Mouse (Mus musculus) spleen, postnatal 36 days (tissue): Measurements from ENCODE around the gene Ttc30a1.
A peak's percentile ranks its signal among the peaks of the same experiment; 100 is the strongest.
"Not testable (repeated sequence)": the region's sequence is repeated elsewhere in the genome, so short reads cannot be mapped to it uniquely, and the experiment has no call there.

Experiments used
- DNase-seq, 2 experiments: peaks; one replicate each; pipeline ENCODE4 v3.0.0; 2022; ENCODE audit warnings: low spot score in 2 of 2, mixed read lengths in 1 of 2

The Ttc30a1 gene

DNA sequence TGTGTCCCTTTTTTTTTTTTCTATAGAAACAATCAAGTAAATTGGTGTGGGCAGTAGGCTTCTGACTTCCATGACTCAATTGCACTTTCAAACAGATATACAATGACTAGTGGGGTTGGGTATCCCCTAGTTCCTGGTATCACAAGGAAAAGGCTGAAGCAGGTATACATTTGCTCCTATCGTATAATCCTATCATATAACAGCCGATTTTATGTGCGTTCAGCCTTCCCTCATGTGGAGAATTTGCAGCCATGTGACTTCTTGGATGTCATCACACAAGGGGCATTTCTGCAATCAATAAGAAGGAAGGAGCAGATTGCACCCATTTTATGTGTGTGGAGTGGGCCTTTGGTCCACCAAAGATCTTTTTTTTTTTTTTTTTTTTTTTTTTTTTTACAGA is 1.3 kb upstream of the Ttc30a1 start:
- DNase-seq: no peak

DNA sequence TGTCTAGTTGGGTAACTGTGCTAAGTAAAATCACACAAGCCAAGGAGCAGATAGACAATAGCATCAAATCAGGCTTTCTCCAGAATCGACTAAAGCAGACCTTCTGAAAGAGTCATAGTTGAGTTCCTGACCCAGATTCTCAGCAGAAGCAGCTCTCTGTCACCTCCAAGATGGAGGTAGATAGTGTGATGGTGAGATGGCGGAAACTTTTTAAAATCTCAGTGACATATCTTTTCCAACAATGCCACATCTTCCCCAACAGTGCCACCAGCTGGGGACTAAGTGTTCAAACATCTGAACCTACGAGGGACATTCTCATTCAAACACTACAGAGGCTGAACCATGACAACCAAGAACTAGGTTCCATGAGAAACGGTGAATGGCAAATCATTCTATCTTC is 859 bp upstream of the Ttc30a1 start:
- DNase-seq: no peak

DNA sequence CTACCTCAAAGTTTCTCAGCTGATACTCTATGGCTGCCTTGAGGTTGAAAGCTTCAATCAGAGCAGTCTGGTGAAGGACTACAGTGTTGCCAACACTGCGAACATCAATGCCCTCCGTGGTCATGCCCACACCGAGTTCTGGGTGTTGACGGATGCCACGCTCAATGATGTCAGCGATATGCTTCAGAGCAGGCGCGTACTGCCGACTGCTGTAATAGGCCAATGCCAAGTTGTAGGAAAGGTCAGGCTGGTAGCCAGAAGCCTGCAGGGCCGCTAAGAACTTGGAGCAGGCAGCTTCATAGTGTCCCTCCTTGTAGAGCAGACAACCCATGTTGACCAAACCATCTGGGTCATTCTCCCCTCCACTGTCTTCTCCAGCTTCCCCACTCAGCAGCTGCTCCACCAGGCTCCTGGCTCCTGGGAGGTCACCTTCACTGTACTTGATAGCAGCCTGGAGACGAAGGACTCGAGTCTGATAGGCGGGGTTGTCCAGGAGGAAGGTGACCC is 781 bp downstream of the Ttc30a1 start:
- DNase-seq: not testable (repeated sequence)

DNA sequence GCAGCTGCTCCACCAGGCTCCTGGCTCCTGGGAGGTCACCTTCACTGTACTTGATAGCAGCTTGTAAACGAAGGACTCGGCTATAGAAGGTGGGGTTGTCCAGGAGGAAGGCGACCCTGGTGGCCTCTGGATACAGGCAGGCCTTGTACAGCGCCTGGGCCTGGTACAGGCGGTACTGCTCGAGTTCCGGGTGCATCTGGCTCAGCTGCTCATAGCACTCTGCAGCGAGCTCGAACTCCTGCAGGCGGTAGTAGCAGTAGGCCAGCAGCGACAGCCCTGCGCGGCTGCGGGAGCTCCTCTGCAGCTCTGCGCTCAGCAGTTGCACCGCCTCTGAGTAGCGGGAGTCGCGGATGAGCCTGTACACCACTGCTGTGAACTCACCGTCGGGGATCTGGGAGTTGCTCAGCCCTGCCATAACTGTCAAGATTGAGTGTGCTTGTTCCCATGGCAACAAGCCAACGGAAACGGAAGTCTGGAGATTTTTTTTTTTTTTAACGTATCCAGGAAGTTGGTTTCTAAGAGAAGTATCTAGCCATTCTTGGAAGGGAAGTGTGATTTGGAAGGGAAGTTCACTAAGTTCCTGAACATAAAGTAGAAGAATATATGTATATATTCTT is 3.9 kb downstream of the Ttc30a1 start, which contains the start of gene Ttc30a2:
Gene Ttc30a2, minus strand, starts transcription at position 419 of the 617 bp plus-strand sequence.
- DNase-seq: peak; percentile 16 to 31

DNA sequence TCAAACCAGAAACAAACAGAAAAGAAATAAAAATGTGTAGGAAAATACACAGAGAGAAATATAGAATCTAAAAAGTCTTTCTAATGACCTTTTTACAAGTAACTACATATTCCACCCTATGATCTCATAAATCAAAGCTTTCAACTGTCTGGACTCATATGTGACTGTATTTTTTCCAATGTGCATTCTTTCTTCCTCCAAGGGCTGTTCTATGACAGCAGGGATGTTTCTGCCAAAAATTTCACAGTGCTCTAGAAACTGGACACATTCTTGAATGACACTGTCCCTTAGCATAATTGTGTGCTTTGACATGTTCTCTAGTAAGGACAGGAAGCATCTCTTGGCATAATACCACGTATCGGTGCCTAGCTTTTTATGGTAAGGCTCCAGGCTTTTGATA is 5.7 kb downstream of the Ttc30a1 start:
- DNase-seq: not testable (repeated sequence)

DNA sequence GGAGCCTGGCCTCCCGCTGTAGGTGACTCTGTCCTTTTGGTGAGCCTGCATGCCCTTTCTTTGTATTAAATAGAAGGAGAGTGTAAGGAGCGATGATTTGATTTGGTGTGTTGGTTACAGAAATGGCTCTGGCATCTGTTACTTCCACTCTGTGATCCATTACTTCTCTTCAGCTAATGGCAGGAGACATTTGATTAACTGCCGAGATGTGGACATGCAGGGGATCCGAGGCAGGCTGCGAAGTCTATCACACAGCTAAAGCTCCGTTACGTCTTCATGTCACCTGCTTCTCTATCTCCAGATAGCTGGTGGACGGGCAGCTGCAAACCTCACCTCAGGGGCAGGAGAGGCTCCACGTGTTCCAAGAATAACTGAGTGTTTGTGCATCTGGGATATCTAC is 7.6 kb downstream of the Ttc30a1 start:
- DNase-seq: no peak

DNA sequence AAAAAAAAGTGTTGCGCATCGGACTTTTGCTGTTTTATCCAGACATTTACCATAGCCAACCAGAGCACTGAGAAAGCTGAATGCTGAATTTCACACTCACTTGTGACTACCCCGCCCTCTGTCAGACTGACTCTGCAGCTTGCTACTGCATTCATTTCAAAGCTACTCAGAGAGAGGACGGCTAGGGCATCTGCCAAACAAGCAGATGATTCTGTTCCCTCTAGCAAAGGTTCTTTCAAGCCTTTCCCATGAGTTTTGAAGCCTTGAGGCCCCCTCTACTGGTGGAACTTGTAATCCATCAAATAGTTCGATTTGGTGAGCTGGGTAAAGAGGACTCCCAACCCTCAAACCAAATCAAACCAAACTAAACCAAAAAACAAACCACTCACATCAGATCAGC is 16.8 kb downstream of the Ttc30a1 start:
- peak; percentile 46 to 60 for DNase-seq

DNA sequence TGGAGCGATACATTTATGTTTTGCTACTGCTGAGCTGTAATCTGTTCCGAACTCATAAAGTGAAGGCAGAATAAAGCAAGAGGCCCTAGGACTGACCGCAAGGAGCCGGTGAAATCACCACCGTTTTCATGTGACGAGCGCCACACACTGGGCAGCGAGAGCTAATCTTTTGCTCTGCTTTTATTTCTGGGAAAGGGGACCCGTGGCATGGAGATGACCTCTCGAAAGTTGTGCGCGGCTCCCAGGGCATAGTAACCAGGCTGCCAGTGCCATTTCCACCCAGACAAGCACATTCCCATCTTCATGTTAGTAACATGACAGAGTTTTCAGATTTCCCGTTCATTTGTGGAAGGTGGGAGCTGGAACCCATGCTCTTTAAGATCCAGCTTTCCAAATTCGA is 17.3 kb downstream of the Ttc30a1 start:
- peak; percentile 13 to 16 for DNase-seq

DNA sequence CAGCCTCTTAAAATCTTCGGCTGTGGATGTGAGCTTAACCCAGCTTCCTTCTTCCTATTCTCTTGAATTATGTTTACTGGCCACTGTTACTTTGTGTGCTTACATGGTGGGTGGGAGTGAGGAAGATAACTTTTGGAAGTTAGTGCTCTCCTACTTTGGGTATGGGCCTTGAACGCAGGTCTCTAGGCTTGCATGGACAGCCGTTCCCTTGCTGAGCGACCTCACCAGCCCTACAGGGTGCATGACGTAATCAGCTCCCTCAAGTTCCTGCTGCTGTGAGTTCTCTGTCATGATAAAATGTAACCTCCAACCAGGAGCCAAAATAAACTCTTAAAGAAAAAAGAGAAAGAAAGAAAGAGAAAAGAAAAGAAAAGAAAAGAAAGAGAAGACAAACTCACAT is 17.7 kb downstream of the Ttc30a1 start:
- no peak for DNase-seq

DNA sequence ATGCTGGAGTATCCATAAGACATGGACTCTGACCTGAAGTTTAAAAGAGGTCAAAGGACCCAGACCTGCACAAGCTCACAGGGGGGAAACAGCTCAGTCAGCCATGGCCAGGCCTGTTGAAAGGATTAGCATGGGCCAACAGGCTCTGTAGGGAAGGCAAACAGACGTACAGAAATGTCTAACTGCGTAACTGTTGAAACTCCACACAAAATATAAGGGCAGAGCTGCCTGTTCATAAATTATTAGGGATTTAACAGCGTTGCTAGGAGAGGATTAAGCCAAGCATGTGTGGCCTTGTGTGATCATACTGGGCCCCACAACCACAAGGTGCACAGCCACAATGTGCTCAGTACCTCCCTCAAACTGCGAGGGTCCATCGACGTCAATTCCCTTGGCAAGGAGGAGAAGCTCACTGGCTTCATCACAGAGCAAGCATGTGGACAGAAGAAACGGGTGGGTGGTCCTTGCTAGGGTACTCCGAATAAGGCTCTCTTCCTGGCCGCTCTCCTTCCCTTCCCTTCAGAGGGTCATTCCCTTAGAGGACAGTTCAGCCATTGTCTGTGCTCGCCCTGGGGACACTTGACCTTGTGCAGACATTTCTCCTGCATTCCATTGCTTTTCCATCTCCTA is 18.4 kb downstream of the Ttc30a1 start:
- no peak for DNase-seq

DNA sequence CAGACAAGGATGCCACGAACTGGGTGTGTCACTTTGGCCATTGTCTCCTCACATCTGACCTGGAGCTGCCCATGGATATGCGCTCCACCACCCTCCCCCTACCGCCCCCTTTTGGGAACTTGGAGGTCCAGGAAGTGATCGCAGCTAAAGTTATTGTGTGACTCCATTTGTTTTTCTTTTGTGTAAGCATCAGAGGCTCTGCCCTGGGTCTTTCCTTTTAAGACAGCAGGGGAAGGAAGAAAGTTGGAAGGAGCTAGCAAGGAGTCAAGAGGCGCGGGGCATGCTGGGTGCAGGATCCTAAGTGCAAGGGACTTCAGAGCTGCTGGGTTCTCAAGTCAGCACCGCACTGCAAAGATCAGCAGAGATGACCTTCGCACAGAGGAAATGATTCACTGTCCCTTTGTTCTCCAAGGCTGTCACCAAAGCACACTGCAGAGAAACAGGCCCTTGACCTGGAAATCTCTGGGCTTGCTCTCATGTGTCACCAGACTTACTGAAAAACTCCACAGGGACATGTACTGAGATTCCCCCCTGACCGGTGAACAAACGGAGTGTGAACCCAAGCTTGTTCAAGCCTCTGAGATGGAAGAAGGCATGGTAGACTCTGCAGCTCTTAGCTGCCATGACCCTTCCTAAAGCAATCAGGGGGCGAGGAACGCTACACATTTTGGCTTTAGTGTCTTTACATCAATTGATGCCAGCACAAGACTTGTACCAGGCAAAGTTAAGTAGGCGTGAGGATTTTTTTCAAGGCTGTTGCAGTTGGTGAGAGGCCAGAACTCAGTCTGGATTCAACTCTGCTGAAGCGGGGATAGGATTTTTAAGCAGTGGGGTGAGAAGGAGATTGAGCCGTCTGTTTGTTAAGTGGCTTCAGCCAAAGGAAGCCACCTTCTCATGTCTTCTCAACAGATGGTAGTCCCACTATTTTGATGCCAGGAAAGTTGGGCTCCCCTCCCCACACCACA is 21.1 kb downstream of the Ttc30a1 start:
- no peak for DNase-seq

DNA sequence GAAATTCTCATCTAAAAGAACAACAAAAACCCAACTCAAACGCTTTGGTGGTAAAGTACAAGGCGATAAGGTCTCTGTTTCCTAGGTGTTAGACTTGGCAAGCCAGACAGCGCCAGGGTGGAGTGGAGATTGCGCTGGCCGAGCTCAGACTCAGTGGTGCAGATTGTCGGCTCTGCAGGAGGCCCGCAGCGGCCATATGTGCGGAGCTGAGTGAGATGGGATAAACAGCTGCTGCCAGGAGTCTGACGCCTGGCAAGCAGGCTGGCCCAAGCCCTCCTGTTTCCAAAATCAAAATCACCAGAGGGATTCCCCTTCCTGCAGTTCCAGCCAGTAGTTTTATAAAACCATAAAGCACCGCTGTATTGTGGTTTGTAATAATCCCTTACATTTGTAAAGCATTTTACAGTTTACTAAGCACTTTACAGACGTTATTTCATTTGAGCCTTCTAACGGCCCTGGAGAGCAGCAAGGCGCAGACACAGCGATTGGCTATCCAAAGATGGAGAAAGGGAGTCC is 21.9 kb downstream of the Ttc30a1 start:
- DNase-seq: no peak

DNA sequence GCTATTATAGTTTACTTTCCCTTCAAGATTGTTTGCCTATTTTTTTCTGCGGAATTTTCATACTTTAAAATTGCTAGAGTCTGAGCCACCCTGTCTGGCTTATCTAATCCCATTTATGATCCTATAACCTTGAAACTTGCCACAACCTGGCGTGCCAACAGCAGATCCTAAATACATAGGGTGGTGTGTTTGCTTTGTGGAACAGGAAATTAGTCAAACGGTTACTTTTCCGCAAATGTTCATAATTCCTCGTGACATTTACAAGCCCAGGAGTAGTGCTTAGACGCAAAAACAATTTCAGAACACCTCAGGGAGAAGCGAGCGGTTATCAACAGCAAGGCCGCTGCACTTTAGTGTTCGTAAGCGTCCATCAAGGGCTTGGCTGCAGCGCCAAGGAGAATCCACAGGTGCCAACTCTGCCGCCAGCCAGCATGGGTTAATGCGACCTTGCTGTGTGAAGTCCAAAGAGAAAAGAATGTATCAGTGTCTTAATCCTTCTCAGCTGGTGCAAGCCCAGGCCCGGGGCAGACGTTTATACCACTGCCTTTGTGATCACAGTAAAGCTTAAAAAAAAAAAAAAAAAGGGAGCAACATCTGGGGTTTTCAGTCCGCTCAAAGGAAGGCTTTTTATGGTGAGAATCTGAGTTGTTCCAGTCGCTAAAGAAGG is 22.5 kb downstream of the Ttc30a1 start:
- DNase-seq: no peak

DNA sequence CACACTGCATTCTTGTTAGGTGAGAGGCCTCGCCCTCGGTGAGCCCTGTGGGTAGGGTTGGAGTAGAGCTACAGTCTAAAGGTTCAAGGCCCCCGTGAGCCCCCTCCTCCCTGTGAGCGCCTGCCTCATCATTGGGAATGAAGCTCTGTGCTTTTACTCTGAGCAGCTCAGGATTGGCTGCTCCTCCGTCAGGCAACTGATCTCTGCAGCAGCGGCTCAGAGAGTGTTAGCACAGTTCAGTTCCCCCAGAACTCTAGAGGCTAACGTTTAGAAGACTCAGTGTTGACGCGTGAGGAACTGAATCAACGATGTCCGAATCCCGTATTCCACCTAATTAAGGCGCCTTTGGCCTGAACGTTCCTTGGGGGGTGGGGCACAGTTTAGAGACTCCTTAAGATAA is 26.1 kb downstream of the Ttc30a1 start:
- DNase-seq: no peak

DNA sequence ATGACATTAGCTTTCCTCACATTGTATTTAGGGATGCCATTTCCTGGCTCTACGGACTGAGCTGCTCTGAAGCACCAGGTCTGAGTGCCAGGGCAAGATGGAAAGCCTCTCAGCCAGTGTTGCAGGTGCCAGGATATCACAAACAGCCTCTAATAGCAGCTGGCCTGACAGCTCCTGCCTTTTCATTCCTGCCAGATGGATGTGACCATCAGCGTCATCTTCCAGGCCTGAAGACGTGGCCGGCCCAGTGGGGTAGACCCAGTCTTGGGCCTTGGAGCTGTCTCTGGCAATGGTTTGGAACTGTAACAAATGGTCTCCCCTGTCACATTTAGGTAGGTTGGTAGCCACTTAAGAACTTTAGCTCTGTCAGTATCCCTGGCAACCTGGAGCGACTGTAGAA is 28.4 kb downstream of the Ttc30a1 start:
- no peak for DNase-seq

DNA sequence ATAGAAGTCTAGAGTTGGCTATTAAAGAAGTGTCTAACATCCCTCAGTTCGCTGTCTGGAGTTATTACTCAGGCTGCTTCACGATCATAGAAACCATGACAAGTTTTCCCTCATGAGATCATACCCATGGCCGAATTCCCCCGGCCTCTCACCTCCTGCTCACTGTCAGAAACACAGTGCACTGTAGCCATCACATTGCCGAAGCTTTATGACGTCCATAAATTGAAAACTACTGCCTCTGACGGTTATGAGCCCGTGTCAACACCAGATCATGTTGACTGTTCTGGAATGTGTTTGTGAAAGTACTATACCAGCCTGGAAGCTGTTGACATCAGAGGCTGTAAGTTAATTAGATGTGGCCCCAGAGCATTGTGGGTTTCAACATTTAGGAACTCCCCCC is 31.1 kb downstream of the Ttc30a1 start:
- DNase-seq: no peak

DNA sequence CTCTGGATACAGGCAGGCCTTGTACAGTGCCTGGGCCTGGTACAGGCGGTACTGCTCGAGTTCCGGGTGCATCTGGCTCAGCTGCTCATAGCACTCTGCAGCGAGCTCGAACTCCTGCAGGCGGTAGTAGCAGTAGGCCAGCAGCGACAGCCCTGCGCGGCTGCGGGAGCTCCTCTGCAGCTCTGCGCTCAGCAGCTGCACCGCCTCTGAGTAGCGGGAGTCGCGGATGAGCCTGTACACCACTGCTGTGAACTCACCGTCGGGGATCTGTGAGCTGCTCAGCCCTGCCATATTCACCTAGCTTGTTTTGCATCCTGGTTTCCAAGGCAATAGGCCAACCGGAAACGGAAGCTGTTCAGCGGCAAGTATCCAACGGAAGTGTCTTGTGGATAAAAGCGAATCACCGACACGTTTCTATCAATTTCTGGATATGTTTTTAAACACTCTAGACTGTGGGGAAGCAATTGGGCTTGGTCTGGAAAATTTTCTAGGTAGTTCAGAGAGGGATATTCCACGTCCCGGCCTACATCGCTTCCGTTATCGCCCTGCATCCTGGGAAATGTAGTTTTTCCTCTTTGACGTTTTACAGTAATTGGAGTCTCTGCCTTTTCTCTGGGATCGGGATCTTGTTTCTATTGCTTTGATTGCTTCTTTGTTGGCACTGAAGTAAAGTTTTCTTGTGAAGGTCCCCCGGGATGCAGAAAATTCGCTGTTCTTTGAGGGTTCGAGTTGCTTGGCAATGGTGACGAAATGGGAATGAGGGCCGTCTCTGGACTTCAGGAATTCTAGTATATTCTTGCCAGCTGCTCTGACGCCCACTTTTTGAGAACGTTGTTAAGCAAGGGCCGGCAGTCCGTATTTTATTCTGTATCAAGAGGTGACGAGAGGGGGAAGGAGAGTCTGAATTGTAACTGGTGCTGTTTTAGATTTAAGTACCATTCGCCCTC is 43.4 kb downstream of the Ttc30a1 start, which contains the start of gene Ttc30b:
Gene Ttc30b, minus strand, starts transcription at position 469 of the 947 bp plus-strand sequence.
- DNase-seq: peak; percentile 68 to 69

DNA sequence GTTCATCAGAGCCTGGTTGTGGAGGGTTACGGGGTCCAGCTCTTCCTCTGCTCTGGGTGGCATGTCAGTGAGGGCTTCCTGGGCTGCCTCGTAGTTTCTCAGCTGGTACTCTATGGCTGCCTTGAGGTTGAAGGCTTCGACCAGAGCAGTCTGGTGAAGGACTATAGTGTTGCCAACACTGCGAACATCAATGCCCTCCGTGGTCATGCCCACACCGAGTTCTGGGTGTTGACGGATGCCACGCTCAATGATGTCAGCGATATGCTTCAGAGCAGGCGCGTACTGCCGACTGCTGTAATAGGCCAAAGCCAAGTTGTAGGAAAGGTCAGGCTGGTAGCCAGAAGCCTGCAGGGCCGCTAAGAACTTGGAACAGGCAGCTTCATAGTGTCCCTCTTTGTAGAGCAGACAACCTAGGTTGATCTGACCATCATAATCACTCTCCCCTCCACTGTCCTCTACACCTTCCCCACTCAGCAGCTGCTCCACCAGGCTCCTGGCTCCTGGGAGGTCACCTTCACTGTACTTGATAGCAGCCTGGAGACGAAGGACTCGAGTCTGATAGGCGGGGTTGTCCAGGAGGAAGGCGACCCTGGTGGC is 44.1 kb downstream of the Ttc30a1 start:
- DNase-seq: not testable (repeated sequence)

DNA sequence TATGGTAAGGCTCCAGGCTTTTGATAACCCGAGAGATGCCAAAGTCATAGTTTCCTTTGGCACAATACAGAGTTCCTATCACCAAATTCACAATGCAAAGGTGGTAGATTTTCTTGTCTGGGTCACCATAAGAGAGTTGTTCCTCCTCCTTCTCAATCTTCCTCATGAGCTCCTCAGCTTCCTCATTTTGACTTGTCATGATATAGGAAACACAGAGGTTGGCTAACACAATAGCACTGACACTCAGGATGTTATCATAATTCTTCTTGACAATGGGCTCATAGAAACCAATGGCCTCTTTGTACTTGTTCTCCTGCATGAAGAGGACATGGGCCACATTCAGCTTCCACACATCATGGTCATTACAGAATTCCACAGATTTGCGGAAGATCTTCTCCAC is 45.1 kb downstream of the Ttc30a1 start:
- DNase-seq: not testable (repeated sequence)

DNA sequence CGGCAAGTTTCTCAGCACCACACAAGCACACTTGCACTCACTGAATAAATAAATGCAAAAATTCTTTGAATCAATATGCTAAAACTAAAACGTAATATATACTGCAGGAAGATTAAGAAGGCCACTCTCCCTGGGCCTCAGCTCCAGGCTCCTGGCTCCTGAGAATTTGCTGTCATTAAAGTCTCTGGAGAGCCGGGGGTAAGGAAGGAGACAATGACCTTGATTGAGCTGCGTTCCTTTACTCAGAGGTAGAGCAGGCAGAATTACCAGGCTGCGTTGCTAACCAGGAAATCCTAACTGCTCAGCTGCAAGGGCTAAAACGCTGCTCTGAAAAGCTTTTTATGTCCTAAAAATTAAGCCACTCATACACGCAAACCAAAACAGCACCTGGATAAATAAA is 48.2 kb downstream of the Ttc30a1 start:
- no peak for DNase-seq
